Mouse (Mus musculus): Measurements from ENCODE around the gene D930048N14Rik. TPM values are rescaled to one million over a fixed set of nuclear protein-coding genes. Genes with fewer than 3 reads are reported as not detected.

D930048N14Rik gene
- total and polyA plus RNA-seq, 3 experiments: 0.38 to 1.5 (median 0.81) TPM

- Histone ChIP-seq H3K4me2 (ENCODE audit: insufficient read depth, low read depth, poor library complexity, severe bottlenecking) (no peak overlapping the region), H3K4me3 (replicated peaks in 1 of 3; ENCODE audit: low read depth in 2 of 3, low read length in 2 of 3, poor library complexity in 1 of 3) (no peak overlapping the region), H3K9ac (ENCODE audit: insufficient read depth, low read depth) (no peak overlapping the region), H3K36me3 (replicated peaks in 1 of 2; ENCODE audit: control insufficient read depth in 1 of 2, insufficient read depth in 1 of 2, low read length in 1 of 2) (peaks cover 65 to 69% of the 10 kb centered on the region in 2 experiments), H3K4me1 (ENCODE audit: control insufficient read depth in 1 of 2, insufficient read depth in 2 of 2) (peaks cover 12 to 55% of the 10 kb centered on the region in 2 experiments), H3K27ac (ENCODE audit: insufficient read depth, low read depth) (no peak overlapping the region), H3K79me2 (replicated peaks; ENCODE audit: control insufficient read depth, extremely low read depth, insufficient read depth, poor library complexity, severe bottlenecking) (peaks cover 28% of the 10 kb centered on the region), H3K9me3 (replicated peaks; ENCODE audit: low read length) (no peaks in the 10 kb centered on the region), H3K27me3 (replicated peaks) (no peaks in the 10 kb centered on the region)
- no peak for DNase-seq (ENCODE audit: extremely low read depth)
- in situ Hi-C loops (cut with MboI; ENCODE audit: low pct_ligation_motif_present, low pct_unique_long_range_greater_than_20kb, low sequenced_read_pairs): no loop called here
- dilution Hi-C loops (cut with MboI; ENCODE audit: extremely low pct_ligation_motif_present, extremely low pct_unique_long_range_greater_than_20kb, low sequenced_read_pairs): no loop called here
- TF ChIP-seq UBTF (IDR thresholded peaks at IDR 0.05; ENCODE audit: low read depth, low read length) (no peak), BHLHE40 (IDR thresholded peaks at IDR 0.05; ENCODE audit: low read depth, low read length) (no peak)
Observed at GRCm38 (mm10) chr11:51622971-51623491, 27.7 kb upstream of the D930048N14Rik start.

- in situ Hi-C loops (cut with MboI; ENCODE audit: low pct_ligation_motif_present, low pct_unique_long_range_greater_than_20kb, low sequenced_read_pairs): no loop called here
- H3K4me2 ChIP-seq (ENCODE audit: insufficient read depth, low read depth, poor library complexity, severe bottlenecking): no peak overlapping the region
- no peaks in the 10 kb centered on the region for H3K9me3 ChIP-seq (replicated peaks; ENCODE audit: low read length)
- peak overlapping the region; percentile 57 for H3K27ac ChIP-seq (ENCODE audit: insufficient read depth, low read depth)
- dilution Hi-C loops (cut with MboI; ENCODE audit: extremely low pct_ligation_motif_present, extremely low pct_unique_long_range_greater_than_20kb, low sequenced_read_pairs): no loop called here
- no peak for DNase-seq (ENCODE audit: extremely low read depth)
- H3K4me1 ChIP-seq (ENCODE audit: control insufficient read depth in 1 of 2, insufficient read depth in 2 of 2): peaks cover 8 to 49% of the 10 kb centered on the region in 2 experiments
- H3K27me3 ChIP-seq (replicated peaks): no peaks in the 10 kb centered on the region
- H3K36me3 ChIP-seq (replicated peaks in 1 of 2; ENCODE audit: control insufficient read depth in 1 of 2, insufficient read depth in 1 of 2, low read length in 1 of 2): peaks cover 78 to 90% of the 10 kb centered on the region in 2 experiments
- no peak for TF ChIP-seq MEF2A (IDR thresholded peaks at IDR 0.05; ENCODE audit: borderline replicate concordance, low read depth, low read length)
- TF ChIP-seq ZMIZ1 (IDR thresholded peaks at IDR 0.05; ENCODE audit: low read depth, low read length): peak; percentile 63
- TF ChIP-seq POLR2A (IDR thresholded peaks at IDR 0.05; ENCODE audit: low read depth, low read length): peak; percentile 16; the same call in 1 of the 2 replicates
- no peak for TF ChIP-seq MAFK (IDR thresholded peaks at IDR 0.05; ENCODE audit: insufficient replicate concordance, low read length)
- no peak for TF ChIP-seq ELF1 (IDR thresholded peaks at IDR 0.05; ENCODE audit: low read depth, low read length)
- TF ChIP-seq HCFC1 (IDR thresholded peaks at IDR 0.05; ENCODE audit: low read depth, low read length): no peak
- no peak for TF ChIP-seq NRF1 (IDR thresholded peaks at IDR 0.05; ENCODE audit: low read depth, low read length)
- no peak overlapping the region for H3K9ac ChIP-seq (ENCODE audit: insufficient read depth, low read depth)
- H3K79me2 ChIP-seq (replicated peaks; ENCODE audit: control insufficient read depth, extremely low read depth, insufficient read depth, poor library complexity, severe bottlenecking): peaks cover 21% of the 10 kb centered on the region
- H3K4me3 ChIP-seq (replicated peaks in 1 of 3; ENCODE audit: low read depth in 2 of 3, low read length in 2 of 3, poor library complexity in 1 of 3): no peak overlapping the region
Observed at GRCm38 (mm10) chr11:51625187-51625820, 25.4 kb upstream of the D930048N14Rik start.

GRCm38 (mm10) chr11:51627425-51627824 lies 23.3 kb upstream of the D930048N14Rik start:
- no peak overlapping the region for H3K4me3 ChIP-seq (replicated peaks in 1 of 3; ENCODE audit: low read depth in 2 of 3, low read length in 2 of 3, poor library complexity in 1 of 3)
- TF ChIP-seq MEF2A (IDR thresholded peaks at IDR 0.05; ENCODE audit: borderline replicate concordance, low read depth, low read length) (no peak), TCF12 (IDR thresholded peaks at IDR 0.05; ENCODE audit: low read depth, low read length) (no peak), UBTF (IDR thresholded peaks at IDR 0.05; ENCODE audit: low read depth, low read length) (no peak), CTCF (conservative IDR thresholded peaks at IDR 0.05 in 1 of 2, IDR thresholded peaks at IDR 0.05 in 1 of 2; ENCODE audit: low read depth in 2 of 2, low read length in 2 of 2) (no peak), MXI1 (IDR thresholded peaks at IDR 0.05; ENCODE audit: low read depth, low read length) (no peak), ZMIZ1 (IDR thresholded peaks at IDR 0.05; ENCODE audit: low read depth, low read length) (no peak), ZKSCAN1 (IDR thresholded peaks at IDR 0.05; ENCODE audit: borderline replicate concordance, low read depth, low read length) (no peak), JUN (IDR thresholded peaks at IDR 0.05; ENCODE audit: insufficient read depth, low read depth, low read length) (no peak), KAT2A (IDR thresholded peaks at IDR 0.05; ENCODE audit: insufficient replicate concordance, low read length) (no peak), JUND (conservative IDR thresholded peaks at IDR 0.05; ENCODE audit: low read depth, low read length) (no peak), CHD1 (IDR thresholded peaks at IDR 0.05; ENCODE audit: low read depth, low read length) (no peak), RAD21 (IDR thresholded peaks at IDR 0.05; ENCODE audit: low read depth, low read length) (no peak), MAFK (IDR thresholded peaks at IDR 0.05; ENCODE audit: insufficient replicate concordance, low read length) (no peak), EP300 (IDR thresholded peaks at IDR 0.05; ENCODE audit: low read length) (no peak)
- no peak overlapping the region for H3K27ac ChIP-seq (ENCODE audit: insufficient read depth, low read depth)
- 0 out of 2 replicates have a peak, but pooled peaks cover under 1% of the 10 kb centered on the region for H3K79me2 ChIP-seq (replicated peaks; ENCODE audit: control insufficient read depth, extremely low read depth, insufficient read depth, poor library complexity, severe bottlenecking)
- peaks cover 0 to 49% of the 10 kb centered on the region in 2 experiments; a peak in 3 of 4 replicates for H3K4me1 ChIP-seq (ENCODE audit: control insufficient read depth in 1 of 2, insufficient read depth in 2 of 2)
- H3K9ac ChIP-seq (ENCODE audit: insufficient read depth, low read depth): no peak overlapping the region
- H3K9me3 ChIP-seq (replicated peaks; ENCODE audit: low read length): no peaks in the 10 kb centered on the region
- no peak overlapping the region for H3K4me2 ChIP-seq (ENCODE audit: insufficient read depth, low read depth, poor library complexity, severe bottlenecking)
- no peaks in the 10 kb centered on the region for H3K27me3 ChIP-seq (replicated peaks)
- DNase-seq (ENCODE audit: extremely low read depth): no peak
- dilution Hi-C loops (cut with MboI; ENCODE audit: extremely low pct_ligation_motif_present, extremely low pct_unique_long_range_greater_than_20kb, low sequenced_read_pairs) (no loop called here), in situ Hi-C loops (cut with MboI; ENCODE audit: low pct_ligation_motif_present, low pct_unique_long_range_greater_than_20kb, low sequenced_read_pairs) (no loop called here)
- H3K36me3 ChIP-seq (replicated peaks in 1 of 2; ENCODE audit: control insufficient read depth in 1 of 2, insufficient read depth in 1 of 2, low read length in 1 of 2): peaks cover 69 to 96% of the 10 kb centered on the region in 2 experiments
